Mouse (Mus musculus) liver, embryonic 12.5 days (tissue): ENCODE results near the gene Camta1. TPM values are rescaled to one million over a fixed set of nuclear protein-coding genes. Genes with fewer than 3 reads are reported as not detected.
A peak's percentile ranks its signal among the peaks of the same experiment; 100 is the strongest.

Experiments
- ATAC-seq: fragments of 200-750 bp; cut with Nextera tagmentation; 2 replicates; pipeline ENCODE4 v1.8.0; 2017; ENCODE audit warnings: moderate number of reproducible peaks, mild to moderate bottlenecking, moderate library complexity
- H3K27ac ChIP-seq: fragments of 300-500 bp; sonication (generic); 2 replicates; pipeline ENCODE4 v1.5.1; 2016; ENCODE audit warnings: mild to moderate bottlenecking
- H3K27me3 ChIP-seq: fragments of 300-500 bp; sonication (generic); replicated peaks from 2 replicates; pipeline ENCODE4 v1.6.1; 2016; ENCODE audit warnings: mild to moderate bottlenecking, moderate library complexity
- H3K36me3 ChIP-seq: fragments of 300-500 bp; sonication (generic); 2 replicates; pipeline ENCODE4 v1.6.1; 2016; ENCODE audit warnings: mild to moderate bottlenecking, moderate library complexity
- H3K4me1 ChIP-seq: fragments of 300-500 bp; sonication (generic); 2 replicates; pipeline ENCODE4 v1.6.1; 2016
- H3K4me2 ChIP-seq: fragments of 300-500 bp; sonication (generic); 2 replicates; pipeline ENCODE4 v1.6.1; 2016; ENCODE audit warnings: mild to moderate bottlenecking, moderate library complexity
- H3K4me3 ChIP-seq: fragments of 300-500 bp; sonication (generic); 2 replicates; pipeline ENCODE4 v1.5.1; 2016; ENCODE audit warnings: mild to moderate bottlenecking, moderate library complexity
- H3K9ac ChIP-seq: fragments of 300-500 bp; sonication (generic); 2 replicates; pipeline ENCODE4 v1.6.1; 2016; ENCODE audit warnings: mild to moderate bottlenecking, moderate library complexity
- H3K9me3 ChIP-seq: fragments of 300-500 bp; sonication (generic); replicated peaks from 2 replicates; pipeline ENCODE4 v1.6.1; 2016; ENCODE audit warnings: mild to moderate bottlenecking, moderate library complexity
- WGBS: fragments of 180-500 bp; shearing (Covaris S2); methylation state at CpG from one replicate; pipeline ENCODE4 v1.1.7; 2016; ENCODE audit not compliant: insufficient replicate concordance; 5-methylcytosine and 5-hydroxymethylcytosine counted together
- polyA plus RNA-seq: library from polyadenylated mRNA; unstranded; fragments of >200 nt; fragmentation: Nextera tagmentation; extraction: Ambion mirVana; gene quantifications from 2 replicates; pipeline ENCODE4 v1.2.1, GENCODE M21; 2016

The Camta1 gene
- polyA plus RNA-seq, 1 experiment from 2014 or later = 49.6 TPM

- Histone ChIP-seq H3K4me2 (peak overlapping the region; percentile 58), H3K27ac (no peak overlapping the region), H3K36me3 (no peaks in the 10 kb centered on the region), H3K27me3 (peaks cover 23% of the 10 kb centered on the region), H3K4me1 (no peaks in the 10 kb centered on the region), H3K9me3 (no peaks in the 10 kb centered on the region), H3K9ac (no peak overlapping the region), H3K4me3 (peak overlapping the region; percentile 43; the same call in 1 of the 2 replicates)
- no peak for ATAC-seq
- 17% methylated on average over 12 of the region's 12 CpGs for WGBS
These were observed 475.5 kb downstream of the Camta1 start for GRCm38 (mm10) chr4:151385985-151386700.

- ATAC-seq = no peak
- Histone ChIP-seq H3K4me3 (no peak overlapping the region), H3K4me2 (no peak overlapping the region), H3K9ac (no peak overlapping the region), H3K27ac (no peak overlapping the region), H3K4me1 (no peaks in the 10 kb centered on the region), H3K36me3 (no peaks in the 10 kb centered on the region), H3K9me3 (no peaks in the 10 kb centered on the region), H3K27me3 (no peaks in the 10 kb centered on the region)
- WGBS = 63% methylated on average over 1 of the region's 1 CpGs
These were observed 483.9 kb downstream of the Camta1 start for GRCm38 (mm10) chr4:151377731-151378130.

DNA sequence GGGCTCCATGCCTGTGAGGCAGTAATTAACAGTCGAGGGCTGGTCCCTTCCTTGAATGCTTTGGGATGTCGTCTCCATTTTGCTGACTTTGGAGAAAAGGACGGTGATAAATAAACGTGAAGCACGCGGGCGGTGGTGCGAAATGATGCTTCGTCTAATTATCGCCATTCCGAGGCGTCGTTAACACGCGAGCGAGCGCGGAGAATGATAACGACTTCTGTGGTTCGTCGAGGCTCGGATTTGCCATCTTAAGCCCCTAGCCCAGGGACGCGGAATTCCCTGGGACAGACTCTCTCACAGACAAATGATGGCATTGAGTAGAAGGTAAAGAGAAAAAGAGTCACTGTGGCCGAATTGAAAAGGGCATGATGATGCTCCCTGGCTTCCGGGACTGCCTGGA lies 485.4 kb downstream of the Camta1 start:
- no peak overlapping the region for H3K4me3 ChIP-seq
- ATAC-seq = no peak
- no peak overlapping the region for H3K27ac ChIP-seq
- H3K4me2 ChIP-seq = no peak overlapping the region
- H3K9me3 ChIP-seq = no peaks in the 10 kb centered on the region
- H3K36me3 ChIP-seq = no peaks in the 10 kb centered on the region
- no peaks in the 10 kb centered on the region for H3K27me3 ChIP-seq
- H3K9ac ChIP-seq = no peak overlapping the region
- H3K4me1 ChIP-seq = no peaks in the 10 kb centered on the region
- WGBS = 80% methylated on average over 26 of the region's 26 CpGs

DNA sequence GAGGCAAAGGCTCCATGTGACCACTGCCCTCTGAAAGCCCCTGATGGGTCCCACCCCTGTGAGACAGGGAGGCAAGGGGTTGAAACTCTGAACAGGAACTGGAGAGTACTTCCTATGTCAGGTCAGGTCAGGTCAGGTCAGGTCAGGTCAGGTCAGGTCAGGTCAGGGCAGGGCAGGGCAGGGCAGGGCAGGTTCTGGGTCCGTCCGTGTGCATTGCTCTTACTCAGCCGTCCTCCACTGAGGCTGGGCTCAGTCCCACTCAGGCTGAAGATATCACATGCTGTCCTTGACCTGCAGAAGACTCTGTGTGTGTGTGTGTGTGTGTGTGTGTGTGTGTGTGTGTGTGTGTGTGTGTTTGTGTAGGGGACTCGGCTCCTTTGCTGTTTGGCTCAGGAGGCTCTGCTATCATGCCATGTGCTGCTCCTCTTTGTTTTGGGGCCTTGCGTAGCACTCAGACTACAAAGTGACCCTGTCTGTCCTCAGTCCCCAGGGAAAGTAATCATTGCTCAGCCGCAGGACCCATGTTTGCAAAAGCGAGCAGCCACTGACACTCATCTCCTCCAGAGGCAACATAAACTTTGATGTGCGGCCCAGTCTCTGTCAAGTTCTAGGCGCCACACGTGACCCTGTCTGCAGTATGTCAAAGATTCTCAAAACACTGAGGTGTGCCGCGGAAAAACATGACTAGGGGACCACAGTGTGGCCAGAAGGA lies 488.7 kb downstream of the Camta1 start:
- Histone ChIP-seq H3K4me2 (no peak overlapping the region), H3K4me3 (no peak overlapping the region), H3K9ac (no peak overlapping the region), H3K9me3 (no peaks in the 10 kb centered on the region), H3K4me1 (no peaks in the 10 kb centered on the region), H3K27ac (no peak overlapping the region), H3K36me3 (no peaks in the 10 kb centered on the region), H3K27me3 (no peaks in the 10 kb centered on the region)
- peak; percentile 75 for ATAC-seq
- 69% methylated on average over 11 of the region's 12 CpGs for WGBS

GRCm38 (mm10) chr4:151366941-151367545 lies 494.6 kb downstream of the Camta1 start:
- 43% methylated on average over 14 of the region's 14 CpGs for WGBS
- ATAC-seq = no peak
- H3K36me3 ChIP-seq = no peaks in the 10 kb centered on the region
- no peak overlapping the region for H3K27ac ChIP-seq
- H3K9me3 ChIP-seq = no peaks in the 10 kb centered on the region
- H3K27me3 ChIP-seq = no peaks in the 10 kb centered on the region
- H3K9ac ChIP-seq = no peak overlapping the region
- H3K4me1 ChIP-seq = no peaks in the 10 kb centered on the region
- H3K4me3 ChIP-seq = no peak overlapping the region
- no peak overlapping the region for H3K4me2 ChIP-seq

GRCm38 (mm10) chr4:151360976-151361673 lies 500.6 kb downstream of the Camta1 start:
- H3K27me3 ChIP-seq = no peaks in the 10 kb centered on the region
- H3K4me2 ChIP-seq = no peak overlapping the region
- H3K9me3 ChIP-seq = no peaks in the 10 kb centered on the region
- H3K27ac ChIP-seq = no peak overlapping the region
- no peaks in the 10 kb centered on the region for H3K4me1 ChIP-seq
- WGBS = 65% methylated on average over 20 of the region's 20 CpGs
- H3K36me3 ChIP-seq = no peaks in the 10 kb centered on the region
- H3K4me3 ChIP-seq = no peak overlapping the region
- H3K9ac ChIP-seq = no peak overlapping the region
- ATAC-seq = no peak

DNA sequence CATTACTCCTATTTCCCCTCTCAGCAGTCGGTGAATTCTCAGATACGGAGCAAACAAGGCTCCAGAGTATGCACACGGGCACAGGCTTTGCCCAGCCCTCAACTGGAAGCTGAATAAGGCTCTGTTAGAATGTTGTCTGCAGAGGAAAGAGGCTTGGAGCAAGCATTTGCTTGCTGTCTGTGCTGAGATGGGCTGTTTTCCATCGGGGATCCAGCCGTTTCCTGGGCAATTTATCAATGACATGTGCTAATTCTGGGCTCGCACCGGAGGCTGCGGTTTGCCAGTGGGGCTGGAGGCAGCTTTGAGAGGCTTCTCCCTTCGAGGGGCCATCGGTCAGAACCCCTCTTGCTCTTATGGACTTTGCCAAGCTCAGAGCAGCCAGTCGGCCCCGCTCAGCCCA lies 506.2 kb downstream of the Camta1 start:
- Histone ChIP-seq H3K9ac (no peak overlapping the region), H3K4me1 (0 out of 2 replicates have a peak, but pooled peaks cover 5% of the 10 kb centered on the region), H3K27ac (no peak overlapping the region), H3K27me3 (no peaks in the 10 kb centered on the region), H3K9me3 (no peaks in the 10 kb centered on the region), H3K4me3 (no peak overlapping the region), H3K4me2 (no peak overlapping the region), H3K36me3 (no peaks in the 10 kb centered on the region)
- WGBS = 32% methylated on average over 12 of the region's 12 CpGs
- ATAC-seq = no peak

DNA sequence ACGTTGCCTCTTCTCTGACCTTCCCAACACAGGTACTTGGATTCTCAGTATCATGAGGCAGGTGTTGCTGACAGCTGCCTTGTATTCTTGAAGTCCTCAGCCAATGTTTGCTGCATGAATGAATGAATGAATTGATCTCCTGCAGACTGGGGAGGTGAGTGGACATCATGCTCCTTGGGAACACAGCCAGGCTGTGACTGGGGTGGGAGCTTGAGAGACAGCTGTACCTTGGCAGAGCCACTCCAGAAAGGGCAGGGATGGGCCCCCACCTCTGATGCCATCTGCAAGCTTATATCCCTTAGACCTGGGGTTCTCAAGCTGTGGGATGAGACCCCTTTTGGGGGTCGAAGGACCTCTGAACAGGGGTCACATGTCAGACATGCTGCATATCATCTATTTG lies 508.9 kb downstream of the Camta1 start:
- Histone ChIP-seq H3K4me1 (0 out of 2 replicates have a peak, but pooled peaks cover 5% of the 10 kb centered on the region), H3K9ac (no peak overlapping the region), H3K9me3 (0 out of 2 replicates have a peak, but pooled peaks cover 5% of the 10 kb centered on the region), H3K27ac (no peak overlapping the region), H3K4me3 (no peak overlapping the region), H3K4me2 (no peak overlapping the region), H3K36me3 (no peaks in the 10 kb centered on the region), H3K27me3 (no peaks in the 10 kb centered on the region)
- ATAC-seq = no peak
- 37% methylated on average over 2 of the region's 2 CpGs for WGBS

GRCm38 (mm10) chr4:151352249-151352648 lies 509.4 kb downstream of the Camta1 start:
- Histone ChIP-seq H3K9ac (no peak overlapping the region), H3K4me1 (0 out of 2 replicates have a peak, but pooled peaks cover 5% of the 10 kb centered on the region), H3K36me3 (no peaks in the 10 kb centered on the region), H3K4me3 (no peak overlapping the region), H3K9me3 (0 out of 2 replicates have a peak, but pooled peaks cover 5% of the 10 kb centered on the region), H3K27me3 (no peaks in the 10 kb centered on the region), H3K27ac (no peak overlapping the region), H3K4me2 (no peak overlapping the region)
- 63% methylated on average over 4 of the region's 4 CpGs for WGBS
- no peak for ATAC-seq

- no peaks in the 10 kb centered on the region for H3K27me3 ChIP-seq
- no peaks in the 10 kb centered on the region for H3K36me3 ChIP-seq
- 0 out of 2 replicates have a peak, but pooled peaks cover 5% of the 10 kb centered on the region for H3K9me3 ChIP-seq
- 54% methylated on average over 12 of the region's 12 CpGs for WGBS
- H3K9ac ChIP-seq = no peak overlapping the region
- 0 out of 2 replicates have a peak, but pooled peaks cover 5% of the 10 kb centered on the region for H3K4me1 ChIP-seq
- H3K4me3 ChIP-seq = no peak overlapping the region
- no peak for ATAC-seq
- H3K4me2 ChIP-seq = no peak overlapping the region
- H3K27ac ChIP-seq = no peak overlapping the region
These were observed 509.9 kb downstream of the Camta1 start for GRCm38 (mm10) chr4:151351757-151352156.

DNA sequence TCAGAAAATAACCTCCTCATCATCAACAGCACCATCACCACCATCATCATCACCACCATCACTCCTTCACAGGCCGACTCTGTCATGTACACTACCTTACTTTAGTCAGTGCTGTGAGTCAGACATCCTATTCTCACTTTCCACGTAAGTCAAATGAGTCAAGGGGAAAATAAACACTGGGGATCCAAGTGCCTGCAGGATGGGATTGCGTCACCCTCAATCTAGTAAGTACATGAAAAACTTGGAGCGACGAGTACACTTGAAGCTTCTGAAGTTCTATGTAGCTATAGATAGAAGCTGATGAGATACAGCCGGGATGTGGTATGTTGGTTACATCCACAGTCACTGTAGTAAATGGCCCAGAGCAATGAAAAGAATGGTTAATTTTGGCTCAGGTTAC lies 514.1 kb downstream of the Camta1 start:
- H3K36me3 ChIP-seq = no peaks in the 10 kb centered on the region

More for the DNA sequence above, 514.1 kb downstream of the Camta1 start:
- Histone ChIP-seq H3K9ac (no peak overlapping the region), H3K4me1 (no peaks in the 10 kb centered on the region), H3K4me2 (no peak overlapping the region), H3K27me3 (no peaks in the 10 kb centered on the region), H3K4me3 (no peak overlapping the region), H3K9me3 (0 out of 2 replicates have a peak, but pooled peaks cover 5% of the 10 kb centered on the region), H3K27ac (no peak overlapping the region)
- 72% methylated on average over 6 of the region's 6 CpGs for WGBS
- ATAC-seq = no peak
